Mouse (Mus musculus): Measurements from ENCODE around the gene Mier1. TPM values are rescaled to one million over a fixed set of nuclear protein-coding genes. Genes with fewer than 3 reads are reported as not detected.

Mier1 gene
- polyA plus RNA-seq (2017; shearing (Covaris generic)) = 10 to 100 TPM; 73.2 to 75.7 TPM

GRCm38 (mm10) chr4:103114184-103115111 lies at the start of gene Mier1, which contains the start of gene Wdr78:
TSS of gene Mier1 (plus strand) at chr4:103114390.
TSS of gene Wdr78 (minus strand) at chr4:103114555.

Other genes starting within 250 kb of the Mier1 start
- gene Tctex1d1, start 135.8 kb upstream of the Mier1 start, polyA plus RNA-seq (2017; shearing (Covaris generic)) = under 1 TPM; 0.39 TPM
- gene Insl5, start 87.5 kb upstream of the Mier1 start, polyA plus RNA-seq (2017; shearing (Covaris generic)) = under 1 TPM in 1 of 2 experiments, not detected in 1; 0.26 TPM
- gene Wdr78, start 165 bp downstream of the Mier1 start, polyA plus RNA-seq (2017; shearing (Covaris generic)) = 1 to 10 TPM in 1 of 2 experiments, under 1 TPM in 1; 0.21 to 2.7 TPM
- 10 to 100 TPM; 20.7 to 26.1 TPM for gene Slc35d1, start 100.8 kb downstream of the Mier1 start, polyA plus RNA-seq (2017; shearing (Covaris generic))
- gene 4921539E11Rik, start 176.5 kb downstream of the Mier1 start, polyA plus RNA-seq (2017; shearing (Covaris generic)) = not detected
- gene Oma1, start 199.4 kb downstream of the Mier1 start, polyA plus RNA-seq (2017; shearing (Covaris generic)) = 10 to 100 TPM; 21.6 to 26.2 TPM

All from activated CD4-positive, CD25-positive, alpha-beta regulatory T cell (primary cell).